Mouse (Mus musculus) bone marrow macrophage, adult 2 months (primary cell): Measurements from ENCODE around the gene Ahnak.

Experiments used
- CTCF ChIP-seq: IDR thresholded peaks from 2 replicates; pipeline ENCODE4 v1.5.1; 2012; ENCODE audit warnings: low read depth, mild to moderate bottlenecking, low read length, moderate library complexity
- POLR2A ChIP-seq: IDR thresholded peaks from 2 replicates; pipeline ENCODE4 v1.6.1; 2012; ENCODE audit warnings: mild to moderate bottlenecking, low read depth, low read length, borderline replicate concordance

DNA sequence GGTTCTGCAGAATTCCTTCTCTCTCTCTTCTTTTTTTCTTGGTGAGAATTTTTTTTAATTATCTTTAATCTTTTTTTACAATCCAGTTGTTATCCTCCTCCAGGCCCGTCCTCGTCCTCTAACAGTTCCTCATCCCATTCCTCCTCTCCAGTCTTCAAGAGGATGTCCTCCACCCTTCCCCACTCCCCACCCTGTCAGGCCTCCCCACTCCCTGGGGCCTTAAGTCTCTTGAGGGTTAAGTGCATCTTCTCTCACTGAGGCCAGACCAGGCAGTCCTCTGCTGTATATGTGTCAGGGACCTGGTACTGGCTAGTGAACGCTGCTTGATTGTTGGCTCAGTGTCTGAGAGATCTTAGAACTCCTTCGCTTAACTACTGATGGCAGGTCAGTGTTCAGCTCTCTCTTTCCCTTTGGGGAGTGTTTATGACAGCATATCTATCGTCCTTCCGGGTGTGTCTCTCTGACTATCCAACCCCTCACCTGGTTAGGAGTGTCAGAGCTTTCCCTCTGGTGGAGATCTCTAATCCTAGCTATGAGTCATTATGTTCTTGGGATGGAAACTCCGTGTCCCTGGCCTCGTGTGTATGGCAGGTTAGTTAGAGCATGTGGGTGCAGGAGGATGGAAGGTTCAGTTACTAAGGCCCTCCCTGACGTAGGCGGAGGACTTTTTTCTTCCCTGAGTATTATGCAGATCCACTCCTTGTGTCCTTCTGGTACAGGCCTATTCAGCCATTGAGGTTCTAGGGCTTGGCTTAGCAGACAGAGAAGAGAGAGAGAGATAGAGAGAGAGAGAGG, 5.9 kb downstream of the Ahnak start:
- no peak for TF ChIP-seq CTCF
- TF ChIP-seq POLR2A: no peak
